Mouse (Mus musculus): ENCODE measurements around the gene Duox2. TPM values are rescaled to one million over a fixed set of nuclear protein-coding genes. Genes with fewer than 3 reads are reported as not detected.

The Duox2 gene
- total RNA-seq, 2 experiments from 2014 or later = 0.34 to 0.45 TPM

GRCm38 (mm10) chr2:122302574-122303241 lies 4.5 kb upstream of the Duox2 start:
- DNase-seq = peak; percentile 69 to 80
- intact Hi-C loops (cut with DNase I) = loop anchor here (1.0 to 5.0 kb wide), 4 partner anchors 60 to 255 kb away; no protein-coding TSS in a partner anchor

- no peak for DNase-seq
- intact Hi-C loops (cut with DNase I) = loop anchor here (5.0 kb wide), 3 partner anchors 60 to 255 kb away; no protein-coding TSS in a partner anchor
Observed at GRCm38 (mm10) chr2:122301921-122302573, 3.8 kb upstream of the Duox2 start.

- intact Hi-C loops (cut with DNase I) = loop anchor here (5.0 kb wide), 3 partner anchors 59 to 256 kb away; no protein-coding TSS in a partner anchor
- peak; percentile 34 to 46 for DNase-seq
Observed at GRCm38 (mm10) chr2:122301081-122301920, 3.1 kb upstream of the Duox2 start.

- DNase-seq = no peak
- intact Hi-C loops (cut with DNase I) = loop anchor here (5.0 kb wide), 3 partner anchors 58 to 257 kb away; no protein-coding TSS in a partner anchor
Observed at GRCm38 (mm10) chr2:122300656-122301020, 2.4 kb upstream of the Duox2 start.

GRCm38 (mm10) chr2:122299911-122300655 lies 1.8 kb upstream of the Duox2 start:
- intact Hi-C loops (cut with DNase I) = loop anchor here (5.0 kb wide), 3 partner anchors 58 to 257 kb away; no protein-coding TSS in a partner anchor
- no peak for DNase-seq

- DNase-seq = peak; percentile 24 to 34
- intact Hi-C loops (cut with DNase I) = no loop called here
Observed at GRCm38 (mm10) chr2:122298596-122299490, 594 bp upstream of the Duox2 start, which contains the start of gene Duoxa2. Gene Duoxa2, plus strand, starts transcription at chr2:122298900.

- intact Hi-C loops (cut with DNase I) = loop anchor here (1.0 kb wide), 1 partner anchor 17 kb away; no protein-coding TSS in a partner anchor
Observed at GRCm38 (mm10) chr2:122297271-122298095, 766 bp downstream of the Duox2 start.

GRCm38 (mm10) chr2:122294916-122295315 lies 3.3 kb downstream of the Duox2 start:
- DNase-seq = no peak
- intact Hi-C loops (cut with DNase I) = no loop called here

More at GRCm38 (mm10) chr2:122297271-122298095, 766 bp downstream of the Duox2 start:
- no peak for DNase-seq

- intact Hi-C loops (cut with DNase I) = no loop called here
Observed at GRCm38 (mm10) chr2:122286137-122286536, 12.1 kb downstream of the Duox2 start.

GRCm38 (mm10) chr2:122284091-122284490 lies 14.2 kb downstream of the Duox2 start:
- intact Hi-C loops (cut with DNase I) = no loop called here
- no peak for DNase-seq

More at GRCm38 (mm10) chr2:122286137-122286536, 12.1 kb downstream of the Duox2 start:
- DNase-seq = peak; percentile 41 to 63

- intact Hi-C loops (cut with DNase I) = no loop called here
- no peak for DNase-seq
Observed at GRCm38 (mm10) chr2:122278769-122279168, 19.5 kb downstream of the Duox2 start.

GRCm38 (mm10) chr2:122266407-122267193 lies 31.6 kb downstream of the Duox2 start:
- intact Hi-C loops (cut with DNase I) = no loop called here
- no peak for DNase-seq

- no peak for DNase-seq
- intact Hi-C loops (cut with DNase I) = no loop called here
Observed at GRCm38 (mm10) chr2:122264690-122265089, 33.6 kb downstream of the Duox2 start.

- intact Hi-C loops (cut with DNase I) = no loop called here
Observed at GRCm38 (mm10) chr2:122260729-122261128, 37.5 kb downstream of the Duox2 start.

GRCm38 (mm10) chr2:122255997-122256396 lies 42.3 kb downstream of the Duox2 start:
- no peak for DNase-seq
- intact Hi-C loops (cut with DNase I) = no loop called here

More at GRCm38 (mm10) chr2:122260729-122261128, 37.5 kb downstream of the Duox2 start:
- DNase-seq = no peak

GRCm38 (mm10) chr2:122247786-122248185 lies 50.5 kb downstream of the Duox2 start:
- DNase-seq = no peak
- intact Hi-C loops (cut with DNase I) = no loop called here

- intact Hi-C loops (cut with DNase I) = loop anchor here (1.0 to 5.0 kb wide), 3 partner anchors 49 to 176 kb away; no protein-coding TSS in a partner anchor
- DNase-seq = peak; percentile 89 to 90
Observed at GRCm38 (mm10) chr2:122243671-122244131, 54.5 kb downstream of the Duox2 start.
